In the genomic region with DNA sequence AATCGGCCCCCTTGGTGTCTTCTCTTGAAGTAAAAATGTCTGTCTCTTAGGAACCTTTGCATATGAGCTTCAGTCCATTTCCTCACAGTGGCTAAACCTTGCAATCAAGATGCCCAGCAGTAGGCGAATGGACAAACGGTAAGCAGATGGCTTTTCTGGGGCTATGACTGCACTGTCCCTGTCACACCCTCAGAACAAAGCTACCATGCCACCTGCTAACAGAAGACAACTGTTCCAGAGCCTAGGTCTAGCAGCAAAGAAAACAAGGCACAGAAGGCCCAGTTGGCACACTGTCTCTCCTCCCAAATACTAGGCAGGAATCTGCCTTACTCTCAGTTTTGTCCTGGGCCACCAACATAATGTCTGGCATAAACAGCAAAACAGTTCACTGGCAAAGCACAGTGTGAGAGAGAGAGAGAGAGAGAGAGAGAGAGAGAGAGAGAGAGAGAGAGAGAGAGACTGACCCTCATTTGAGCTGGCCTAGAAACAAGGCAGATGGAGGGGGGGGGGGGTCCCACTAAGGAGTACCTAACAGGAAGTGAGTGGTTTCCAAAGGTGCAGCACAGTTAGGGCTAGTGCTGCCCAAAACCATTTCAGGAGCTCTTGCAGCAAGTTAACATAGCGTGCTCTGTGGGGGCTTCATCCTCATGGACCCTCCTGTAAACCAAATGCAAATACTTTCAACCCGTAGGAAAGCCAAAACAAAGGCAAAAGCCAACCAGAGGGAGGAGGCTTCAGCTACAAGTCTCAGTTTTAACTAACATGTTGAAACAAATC, we compare ENCODE assay signal across 10 mouse cellular contexts.
A peak's percentile ranks its signal among the peaks of the same experiment; 100 is the strongest.
DNase-seq lines count a peak whose midpoint lies in the region; ATAC-seq lines count a peak whose summit lies in the region.
"Had no signal": no experiment of that assay in that cellular context is flagged by ENCODE, and none has a peak within 500 bp of the region (broad histone marks: within the 10 kb centered on the region; RNA-seq: fewer than 3 reads in every experiment).

No protein-coding gene starts in this region.

- H3K27me3 ChIP-seq in forebrain, embryonic 10.5 days (ENCODE audit: poor library complexity, severe bottlenecking), result no peaks in the 10 kb centered on the region
- H3K27me3 ChIP-seq in forebrain, embryonic 11.5 days (ENCODE audit: control insufficient read depth, insufficient read depth, low read length), result no peaks in the 10 kb centered on the region
- no peaks in the 10 kb centered on the region for H3K27me3 ChIP-seq in embryonic facial prominence, embryonic 15.5 days
- H3K27me3 ChIP-seq: neural tube, embryonic 15.5 days had no signal

- DNase-seq in forebrain, embryonic 10.5 days (ENCODE audit: extremely low spot score, low spot score), result no peak
- no peak for DNase-seq in forebrain, embryonic 11.5 days (ENCODE audit: low spot score)
- peak; percentile 41 to 49 for DNase-seq in layer of hippocampus, postnatal 10 days (ENCODE audit: low spot score in 2 of 2)
- no peak for DNase-seq in embryo, embryonic 9.5 days (ENCODE audit: extremely low spot score)
- DNase-seq in thymus, postnatal 36 days, result no peak
- DNase-seq: lung, postnatal 36 days had no signal

- ATAC-seq in forebrain, embryonic 11.5 days (replicated peaks; ENCODE audit: low FRiP score), result no peak; the same call in 1 of the 2 replicates
- peak; percentile 98 for ATAC-seq in cerebellum, adult (ENCODE audit: insufficient number of reproducible peaks, low FRiP score, low TSS enrichment)
- ATAC-seq in embryonic facial prominence, embryonic 15.5 days (ENCODE audit: insufficient number of reproducible peaks, low FRiP score, low TSS enrichment, low read depth), result no peak
- no peak for ATAC-seq in monocyte, adult 5-6 weeks (replicated peaks; ENCODE audit: insufficient number of reproducible peaks, low FRiP score, low TSS enrichment, poor library complexity, severe bottlenecking)

- WGBS in forebrain, embryonic 10.5 days, result 74% methylated on average over 5 of the region's 5 CpGs
- WGBS in forebrain, embryonic 11.5 days, result 78% methylated on average over 5 of the region's 5 CpGs
- WGBS in embryonic facial prominence, embryonic 15.5 days, result 59% methylated on average over 5 of the region's 5 CpGs

- H3K4me3 ChIP-seq in forebrain, embryonic 10.5 days, result no peak overlapping the region
- no peak overlapping the region for H3K4me3 ChIP-seq in forebrain, embryonic 11.5 days (ENCODE audit: low read depth, low read length)
- H3K4me3 ChIP-seq in embryonic facial prominence, embryonic 15.5 days (replicated peaks), result no peak overlapping the region
- H3K4me3 ChIP-seq: neural tube, embryonic 15.5 days had no signal

- no peaks in the 10 kb centered on the region for H3K36me3 ChIP-seq in forebrain, embryonic 10.5 days (replicated peaks)
- H3K36me3 ChIP-seq in forebrain, embryonic 11.5 days (ENCODE audit: control insufficient read depth, insufficient read depth, low read length), result no peaks in the 10 kb centered on the region
- H3K36me3 ChIP-seq in embryonic facial prominence, embryonic 15.5 days, result no peaks in the 10 kb centered on the region
- H3K36me3 ChIP-seq: neural tube, embryonic 15.5 days had no signal

- no peaks in the 10 kb centered on the region for H3K9me3 ChIP-seq in forebrain, embryonic 10.5 days
- no peaks in the 10 kb centered on the region for H3K9me3 ChIP-seq in forebrain, embryonic 11.5 days (ENCODE audit: control insufficient read depth, low read length)
- H3K9me3 ChIP-seq in embryonic facial prominence, embryonic 15.5 days (replicated peaks), result no peaks in the 10 kb centered on the region
- H3K9me3 ChIP-seq: neural tube, embryonic 15.5 days had no signal

- H3K4me1 ChIP-seq in forebrain, embryonic 10.5 days, result peaks cover 36% of the 10 kb centered on the region
- no peaks in the 10 kb centered on the region; the same call in 1 of the 2 replicates for H3K4me1 ChIP-seq in forebrain, embryonic 11.5 days (replicated peaks; ENCODE audit: control insufficient read depth, insufficient read depth, low read length)
- H3K4me1 ChIP-seq in embryonic facial prominence, embryonic 15.5 days, result peaks cover 17% of the 10 kb centered on the region
- H3K4me1 ChIP-seq: neural tube, embryonic 15.5 days had no signal

- H3K27ac ChIP-seq in forebrain, embryonic 10.5 days, result peak overlapping the region; percentile 74
- no peak overlapping the region for H3K27ac ChIP-seq in forebrain, embryonic 11.5 days (ENCODE audit: low read depth, low read length)
- peak overlapping the region; percentile 72 for H3K27ac ChIP-seq in embryonic facial prominence, embryonic 15.5 days (replicated peaks)
- H3K27ac ChIP-seq: neural tube, embryonic 15.5 days had no signal

- no peak overlapping the region for H3K4me2 ChIP-seq in forebrain, embryonic 11.5 days (ENCODE audit: low read depth, low read length, severe bottlenecking)
- no peak overlapping the region for H3K4me2 ChIP-seq in embryonic facial prominence, embryonic 15.5 days (replicated peaks)
- H3K4me2 ChIP-seq: neural tube, embryonic 15.5 days had no signal

- no peak overlapping the region for H3K9ac ChIP-seq in forebrain, embryonic 11.5 days (ENCODE audit: low read length)
- no peak overlapping the region for H3K9ac ChIP-seq in embryonic facial prominence, embryonic 15.5 days
- H3K9ac ChIP-seq: neural tube, embryonic 15.5 days had no signal

Comparison
In these comparisons a context has a peak if more than half of its experiments do, and no peak if none do; other contexts are left out.
1. DNase-seq: peak in layer of hippocampus, postnatal 10 days (2 of 2); none in forebrain, embryonic 10.5 days (single experiment), forebrain, embryonic 11.5 days (single experiment), embryo, embryonic 9.5 days (single experiment) and thymus, postnatal 36 days (0 of 2).